Mouse (Mus musculus): ENCODE data around the gene Cdc14a. TPM values are rescaled to one million over a fixed set of nuclear protein-coding genes. Genes with fewer than 3 reads are reported as not detected.

The Cdc14a gene
- total RNA-seq, 1 experiment from 2014 or later: 14.3 TPM

DNA sequence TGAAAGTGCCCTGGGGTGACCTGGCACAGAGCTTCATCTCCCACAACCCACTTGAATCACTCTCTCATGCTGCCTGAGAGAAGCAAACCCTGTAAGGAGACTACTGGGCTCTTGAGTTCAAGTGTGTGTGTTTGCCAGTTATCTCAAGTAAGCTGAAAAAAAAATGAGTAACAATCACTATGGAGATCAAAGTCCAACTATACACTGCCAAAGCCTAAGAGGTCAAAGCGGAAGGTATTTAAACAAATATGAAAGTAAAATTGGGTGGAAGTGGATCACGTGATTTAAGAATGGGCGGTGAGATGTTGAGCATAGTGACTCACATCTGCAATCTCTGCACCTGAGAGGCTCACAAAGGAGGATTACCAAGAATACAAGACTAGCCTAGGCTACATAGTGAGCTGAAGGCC is 9.4 kb downstream of the Cdc14a start:
- DNase-seq: no peak

DNA sequence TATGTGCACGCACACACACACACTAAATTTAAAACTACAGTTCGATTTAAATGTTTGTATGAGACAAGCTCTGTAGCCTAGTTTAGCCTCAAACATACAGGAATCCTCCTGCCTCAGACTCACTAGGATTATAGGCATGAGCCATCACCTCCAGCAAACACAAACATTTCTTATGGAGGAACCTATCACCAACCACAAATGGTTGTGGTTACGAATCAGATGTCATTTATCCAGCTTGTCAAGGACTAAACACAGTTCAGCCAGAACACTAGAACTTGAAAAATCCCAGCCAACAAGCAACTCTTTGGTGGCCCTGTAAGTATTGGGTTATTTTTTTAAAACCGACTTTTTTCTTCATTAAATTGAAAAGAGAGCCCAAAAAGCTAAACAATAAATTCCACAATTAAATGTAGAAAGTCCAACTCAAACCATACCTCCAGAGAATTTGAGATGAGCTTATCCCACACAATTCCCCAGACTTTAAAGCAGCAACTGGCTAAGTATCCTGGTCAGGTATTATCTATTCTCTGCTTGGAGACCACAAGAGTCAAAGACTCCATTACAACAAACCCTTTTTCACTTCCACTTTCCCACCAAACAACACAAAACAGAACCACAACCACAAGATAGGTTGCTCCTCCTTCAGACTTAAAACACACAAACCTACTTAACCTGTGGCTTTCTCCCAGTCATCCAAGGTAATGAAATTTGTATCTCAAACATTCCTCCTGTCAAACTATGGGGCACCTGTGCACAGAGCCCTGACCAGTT is 10.7 kb downstream of the Cdc14a start:
- DNase-seq: no peak

DNA sequence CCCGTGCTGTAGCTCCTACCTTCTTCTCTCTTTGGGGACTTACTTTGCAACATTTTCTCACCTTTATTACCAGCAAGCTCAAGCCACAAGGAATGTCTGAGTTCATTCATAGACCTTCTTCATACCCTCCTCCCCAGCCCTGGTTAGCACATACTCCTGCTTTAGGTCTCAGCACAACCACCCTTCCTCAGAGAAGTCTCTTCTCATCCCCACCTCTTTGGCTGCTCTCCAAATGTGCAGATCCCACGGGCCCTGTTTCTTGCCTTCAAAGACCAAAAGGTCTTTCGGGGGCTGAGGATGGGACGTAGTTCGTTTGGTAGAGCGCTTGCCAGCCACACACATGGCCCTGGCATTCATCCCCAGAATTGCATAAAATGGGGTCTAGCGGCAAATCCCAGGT is 13.8 kb downstream of the Cdc14a start:
- DNase-seq: no peak

DNA sequence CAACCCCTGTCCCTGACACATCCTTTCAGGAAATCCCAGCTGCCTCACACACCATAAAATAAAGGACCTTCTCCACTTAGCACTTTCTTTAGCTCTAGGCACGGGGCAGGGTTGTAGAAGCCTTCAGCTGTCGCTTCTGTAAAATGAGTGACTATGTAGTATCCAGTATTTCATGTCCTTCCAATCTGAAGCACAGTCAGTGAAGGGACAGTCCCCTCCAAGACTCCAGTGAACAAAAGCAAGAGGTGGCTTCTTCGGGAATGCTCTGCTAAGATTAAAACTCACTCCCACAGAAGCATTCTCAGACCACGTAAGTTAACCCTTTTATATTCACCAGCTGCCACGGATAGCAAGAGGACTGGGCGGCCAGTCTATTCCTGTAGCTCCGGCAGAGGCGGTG is 14.3 kb downstream of the Cdc14a start:
- no peak for DNase-seq

GRCm38 (mm10) chr3:116408856-116409255 is 15.0 kb downstream of the Cdc14a start:
- DNase-seq: no peak

DNA sequence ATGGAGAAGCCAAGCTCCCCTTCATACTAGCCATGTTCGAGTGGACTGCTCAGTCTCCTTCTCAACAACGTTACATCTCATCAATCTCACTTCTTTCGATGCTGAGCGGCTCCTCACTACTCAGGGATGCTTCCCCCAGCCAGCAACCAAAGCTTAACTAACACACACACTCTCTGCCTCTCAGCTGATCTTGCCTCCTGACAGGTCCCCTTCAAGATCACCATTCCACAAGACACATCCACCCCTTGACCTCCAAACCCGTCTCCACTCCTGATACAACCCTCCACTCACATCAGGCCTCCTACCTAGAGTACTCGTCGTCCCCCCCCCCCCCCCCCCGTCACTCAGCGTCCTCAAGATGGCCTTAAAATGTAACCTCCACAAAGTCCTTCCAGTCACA is 18.3 kb downstream of the Cdc14a start:
- DNase-seq: no peak

DNA sequence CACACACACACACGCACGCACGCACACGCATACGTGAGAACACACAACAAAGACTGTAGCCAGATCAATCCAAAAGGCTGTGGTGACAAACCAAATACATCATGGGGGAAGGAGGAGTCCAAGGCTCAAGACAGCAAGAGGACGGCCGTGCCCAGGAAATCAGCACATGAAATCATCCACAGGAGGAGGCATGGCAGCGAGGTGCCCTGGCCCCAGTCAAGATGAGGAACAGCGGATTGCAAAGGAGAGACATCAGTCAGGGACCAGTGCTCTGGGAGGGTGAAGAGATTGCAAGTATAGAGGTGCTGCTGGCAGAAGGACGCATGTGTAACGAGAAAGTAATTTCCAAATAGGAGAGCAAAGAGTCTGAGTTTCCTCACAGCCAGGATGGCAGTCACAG is 22.4 kb downstream of the Cdc14a start:
- no peak for DNase-seq

DNA sequence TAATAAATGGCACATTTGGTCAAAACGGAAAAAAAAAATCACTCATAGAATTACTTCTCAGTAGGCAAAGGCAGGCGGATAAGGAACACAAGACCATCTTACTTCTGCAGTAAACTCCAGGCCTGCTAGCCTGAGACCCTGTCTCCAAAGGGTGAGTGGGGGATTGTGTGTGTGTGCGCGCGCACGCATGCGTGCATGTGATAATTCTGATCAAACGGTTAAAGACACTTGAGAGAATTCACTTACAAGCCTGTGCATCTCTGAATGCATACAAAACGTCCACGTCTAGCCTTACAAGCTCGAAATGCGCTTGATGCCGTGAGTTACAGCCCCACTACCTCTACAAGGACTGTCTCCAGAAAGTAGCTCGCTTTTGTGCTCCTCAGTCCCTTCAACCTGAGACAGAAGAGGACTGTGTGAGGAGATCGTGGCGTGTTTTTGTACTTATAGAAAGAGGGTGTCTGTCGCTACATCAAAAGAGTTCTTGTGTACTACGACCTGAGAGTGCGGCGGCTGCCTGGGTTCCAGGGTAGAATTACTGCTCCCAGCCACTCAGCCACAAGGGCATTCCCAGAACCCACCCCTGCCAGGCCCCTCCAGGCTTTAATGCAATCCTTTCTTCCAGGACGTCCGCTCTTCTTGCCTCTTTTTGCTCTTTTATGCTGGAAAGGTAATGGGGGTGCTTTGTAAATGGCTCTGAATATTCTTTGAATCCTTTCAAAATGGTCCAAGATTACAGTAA is 24.3 kb downstream of the Cdc14a start:
- DNase-seq: no peak

GRCm38 (mm10) chr3:116398543-116398942 is 25.3 kb downstream of the Cdc14a start:
- DNase-seq: no peak

- no peak for DNase-seq
These were observed 25.9 kb downstream of the Cdc14a start for GRCm38 (mm10) chr3:116397976-116398375.

DNA sequence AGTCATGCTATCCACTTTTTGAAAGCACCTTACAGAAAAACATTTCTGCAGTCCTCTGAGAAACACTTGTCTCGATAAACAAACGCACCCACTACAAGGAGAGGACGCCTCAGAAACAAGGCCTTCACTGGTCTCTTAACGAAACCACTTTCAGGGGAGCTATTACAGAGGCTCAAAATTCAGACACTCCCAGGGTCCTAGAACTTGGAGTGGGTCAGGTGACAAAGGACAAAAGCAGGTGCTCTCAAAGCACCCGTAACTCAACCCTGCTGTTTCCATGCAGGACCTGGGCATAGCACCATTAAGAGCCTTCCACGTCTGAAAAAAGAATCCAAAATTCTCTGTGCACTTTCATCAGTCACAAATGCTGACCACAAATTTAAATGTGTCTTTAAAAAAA is 26.5 kb downstream of the Cdc14a start:
- DNase-seq: no peak

GRCm38 (mm10) chr3:116396571-116396970 is 27.3 kb downstream of the Cdc14a start:
- DNase-seq: no peak

DNA sequence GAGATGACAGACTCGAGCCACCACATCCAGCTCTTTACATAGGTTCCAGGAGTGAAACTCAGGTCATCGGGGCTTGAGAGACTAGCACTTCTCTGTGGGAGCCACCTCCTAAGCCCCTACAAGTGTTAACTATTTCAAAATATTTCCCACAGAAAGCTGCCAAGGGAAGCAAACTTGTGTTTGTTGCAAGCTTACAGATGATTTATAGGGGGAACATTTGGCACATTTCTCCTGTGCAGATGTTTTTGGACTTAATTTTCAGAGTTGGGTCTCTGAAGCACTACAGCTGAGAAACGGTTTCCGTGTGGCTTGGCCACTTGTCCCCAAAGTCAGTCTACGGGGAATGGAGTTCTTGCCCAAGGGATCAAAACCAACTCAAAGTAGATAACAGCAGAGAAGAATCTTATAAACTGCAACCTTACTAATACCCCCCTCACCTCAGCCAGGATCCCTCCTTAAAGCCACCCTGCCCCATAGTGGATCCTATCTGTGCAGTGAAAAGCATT is 28.9 kb downstream of the Cdc14a start:
- no peak for DNase-seq

GRCm38 (mm10) chr3:116391399-116391798 is 32.4 kb downstream of the Cdc14a start:
- no peak for DNase-seq

DNA sequence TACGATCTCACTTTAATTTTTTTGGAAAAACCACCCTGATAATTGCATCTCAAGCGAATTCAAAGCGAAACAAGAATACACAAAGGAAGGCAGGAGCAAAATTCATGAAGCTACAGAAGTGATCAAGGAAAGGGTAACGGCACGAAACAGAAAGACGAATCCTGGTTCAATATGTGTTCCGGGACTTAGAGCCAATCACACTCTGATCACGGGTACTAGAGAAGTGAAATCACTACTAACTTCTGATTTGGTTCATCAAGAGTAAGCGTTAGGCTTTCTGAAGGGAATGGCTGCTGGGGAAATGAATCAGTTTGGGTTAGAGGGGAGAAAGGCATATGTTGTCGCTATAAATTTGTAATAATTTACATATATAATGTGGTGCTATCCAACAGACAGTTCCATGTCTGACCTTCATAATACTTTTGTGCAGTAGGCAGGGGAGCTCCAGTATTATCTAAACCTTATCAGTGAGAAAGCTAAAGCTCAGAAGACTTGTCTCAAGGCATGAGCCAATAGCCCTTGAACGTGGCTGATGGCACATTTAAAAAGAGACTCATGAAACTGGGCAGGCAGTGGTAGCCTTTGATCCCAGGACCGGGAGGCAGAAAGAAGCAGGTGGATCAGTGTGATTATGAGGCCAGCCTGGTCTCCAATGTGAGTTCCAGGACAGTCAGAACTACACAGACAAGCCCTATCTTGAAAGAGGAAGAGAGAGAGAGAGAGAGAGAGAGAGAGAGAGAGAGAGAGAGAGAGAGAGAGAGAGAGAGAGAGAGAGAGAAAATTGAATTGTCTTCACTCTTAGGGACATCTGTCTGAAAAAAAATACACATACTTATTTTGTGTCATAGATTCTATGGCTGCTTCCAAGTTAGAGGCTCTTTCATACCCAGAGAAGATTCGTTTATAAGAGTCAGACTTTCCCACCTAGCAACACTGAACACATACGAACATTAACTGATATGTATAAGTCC is 34.0 kb downstream of the Cdc14a start:
- DNase-seq: no peak

GRCm38 (mm10) chr3:116388808-116389207 is 35.0 kb downstream of the Cdc14a start:
- DNase-seq: peak; percentile 26

- no peak for DNase-seq
These were observed 36.9 kb downstream of the Cdc14a start for GRCm38 (mm10) chr3:116386886-116387285.

- DNase-seq: no peak
These were observed 37.5 kb downstream of the Cdc14a start for GRCm38 (mm10) chr3:116386342-116386741.

- no peak for DNase-seq
These were observed 39.5 kb downstream of the Cdc14a start for GRCm38 (mm10) chr3:116384319-116384718.

GRCm38 (mm10) chr3:116380319-116380718 is 43.5 kb downstream of the Cdc14a start:
- no peak for DNase-seq

- no peak for DNase-seq
These were observed 48.4 kb downstream of the Cdc14a start for GRCm38 (mm10) chr3:116375442-116375841.

DNA sequence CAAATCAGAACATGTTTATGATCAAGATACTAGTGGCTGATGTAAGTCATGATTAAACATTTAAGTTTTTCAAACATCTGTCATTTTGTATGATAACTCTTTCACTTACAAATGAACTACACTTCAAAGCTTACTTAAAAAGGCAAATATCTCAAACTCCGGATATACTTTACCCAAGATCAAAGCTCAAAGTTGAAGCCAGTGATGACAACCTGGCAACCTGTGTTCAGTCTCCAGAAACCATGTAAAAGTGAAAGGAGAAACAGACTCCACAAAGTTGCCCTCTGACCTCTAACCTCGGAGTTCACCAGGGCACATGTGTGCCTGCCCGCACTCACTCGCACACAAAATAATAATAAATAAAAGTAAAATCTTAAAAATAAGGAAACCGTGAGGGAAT is 49.3 kb downstream of the Cdc14a start:
- DNase-seq: no peak
